Mouse (Mus musculus): ENCODE results near the gene Rcor1. TPM values are rescaled to one million over a fixed set of nuclear protein-coding genes. Genes with fewer than 3 reads are reported as not detected.
A peak's percentile ranks its signal among the peaks of the same experiment; 100 is the strongest.

Rcor1 gene
- polyA plus RNA-seq, 1 experiment from 2014 or later: 3.6 TPM

- H3K27me3 ChIP-seq (ENCODE audit: insufficient read depth, low read length): no peaks in the 10 kb centered on the region
- no peak overlapping the region for H3K4me3 ChIP-seq (ENCODE audit: low read depth, low read length)
- ATAC-seq (peak; percentile 71), DNase-seq (no peak)
- no peak overlapping the region for H3K4me2 ChIP-seq (ENCODE audit: low read depth, low read length)
- H3K9ac ChIP-seq (replicated peaks): no peak overlapping the region
- 68% methylated on average over 5 of the region's 5 CpGs for WGBS (ENCODE audit: insufficient replicate concordance)
- TF ChIP-seq EP300 (IDR thresholded peaks at IDR 0.05; ENCODE audit: low read depth) (no peak), CTCF (IDR thresholded peaks at IDR 0.05; ENCODE audit: low read depth) (no peak)
- no peaks in the 10 kb centered on the region for H3K36me3 ChIP-seq (replicated peaks; ENCODE audit: insufficient read depth, low read length)
- peaks cover 23% of the 10 kb centered on the region for H3K4me1 ChIP-seq (ENCODE audit: insufficient read depth)
- no peaks in the 10 kb centered on the region for H3K9me3 ChIP-seq (ENCODE audit: low read length)
- no peak overlapping the region for H3K27ac ChIP-seq (ENCODE audit: low read depth)
These were observed 112.4 kb downstream of the Rcor1 start for GRCm38 (mm10) chr12:111151422-111152156.

GRCm38 (mm10) chr12:111152579-111152978 is 113.4 kb downstream of the Rcor1 start:
- ATAC-seq (no peak), DNase-seq (no peak)
- Histone ChIP-seq H3K27me3 (ENCODE audit: insufficient read depth, low read length) (no peaks in the 10 kb centered on the region), H3K27ac (ENCODE audit: low read depth) (no peak overlapping the region), H3K9ac (replicated peaks) (no peak overlapping the region), H3K9me3 (ENCODE audit: low read length) (no peaks in the 10 kb centered on the region), H3K4me2 (ENCODE audit: low read depth, low read length) (no peak overlapping the region), H3K36me3 (replicated peaks; ENCODE audit: insufficient read depth, low read length) (no peaks in the 10 kb centered on the region), H3K4me1 (ENCODE audit: insufficient read depth) (peaks cover 23% of the 10 kb centered on the region), H3K4me3 (ENCODE audit: low read depth, low read length) (no peak overlapping the region)
- 80% methylated on average over 6 of the region's 6 CpGs for WGBS (ENCODE audit: insufficient replicate concordance)
- TF ChIP-seq EP300 (IDR thresholded peaks at IDR 0.05; ENCODE audit: low read depth): no peak
- no peak for TF ChIP-seq CTCF (IDR thresholded peaks at IDR 0.05; ENCODE audit: low read depth)

GRCm38 (mm10) chr12:111152981-111153710 is 114.0 kb downstream of the Rcor1 start:
- Histone ChIP-seq H3K4me3 (ENCODE audit: low read depth, low read length) (no peak overlapping the region), H3K36me3 (replicated peaks; ENCODE audit: insufficient read depth, low read length) (no peaks in the 10 kb centered on the region), H3K9me3 (ENCODE audit: low read length) (no peaks in the 10 kb centered on the region), H3K4me2 (ENCODE audit: low read depth, low read length) (no peak overlapping the region), H3K9ac (replicated peaks) (no peak overlapping the region), H3K27ac (ENCODE audit: low read depth) (no peak overlapping the region), H3K27me3 (ENCODE audit: insufficient read depth, low read length) (no peaks in the 10 kb centered on the region), H3K4me1 (ENCODE audit: insufficient read depth) (peaks cover 23% of the 10 kb centered on the region)
- DNase-seq: no peak
- WGBS (ENCODE audit: insufficient replicate concordance): 50% methylated on average over 7 of the region's 7 CpGs
- no peak for TF ChIP-seq EP300 (IDR thresholded peaks at IDR 0.05; ENCODE audit: low read depth)
- ATAC-seq: no peak

- Histone ChIP-seq H3K4me3 (ENCODE audit: low read depth, low read length) (no peak overlapping the region), H3K36me3 (replicated peaks; ENCODE audit: insufficient read depth, low read length) (no peaks in the 10 kb centered on the region), H3K9ac (replicated peaks) (no peak overlapping the region), H3K27me3 (ENCODE audit: insufficient read depth, low read length) (no peaks in the 10 kb centered on the region), H3K9me3 (ENCODE audit: low read length) (no peaks in the 10 kb centered on the region), H3K4me1 (ENCODE audit: insufficient read depth) (peaks cover 20% of the 10 kb centered on the region), H3K4me2 (ENCODE audit: low read depth, low read length) (no peak overlapping the region), H3K27ac (ENCODE audit: low read depth) (no peak overlapping the region)
- TF ChIP-seq CTCF (IDR thresholded peaks at IDR 0.05; ENCODE audit: low read depth) (no peak), EP300 (IDR thresholded peaks at IDR 0.05; ENCODE audit: low read depth) (no peak)
- ATAC-seq (no peak), DNase-seq (no peak)
- 76% methylated on average over 5 of the region's 5 CpGs for WGBS (ENCODE audit: insufficient replicate concordance)
These were observed 114.8 kb downstream of the Rcor1 start for GRCm38 (mm10) chr12:111153946-111154345.

GRCm38 (mm10) chr12:111154641-111155040 is 115.5 kb downstream of the Rcor1 start:
- Histone ChIP-seq H3K9ac (replicated peaks) (no peak overlapping the region), H3K4me2 (ENCODE audit: low read depth, low read length) (no peak overlapping the region), H3K9me3 (ENCODE audit: low read length) (no peaks in the 10 kb centered on the region), H3K4me3 (ENCODE audit: low read depth, low read length) (no peak overlapping the region), H3K4me1 (ENCODE audit: insufficient read depth) (peaks cover 16% of the 10 kb centered on the region), H3K27me3 (ENCODE audit: insufficient read depth, low read length) (no peaks in the 10 kb centered on the region), H3K27ac (ENCODE audit: low read depth) (no peak overlapping the region), H3K36me3 (replicated peaks; ENCODE audit: insufficient read depth, low read length) (no peaks in the 10 kb centered on the region)
- TF ChIP-seq CTCF (IDR thresholded peaks at IDR 0.05; ENCODE audit: low read depth) (no peak), EP300 (IDR thresholded peaks at IDR 0.05; ENCODE audit: low read depth) (no peak)
- 85% methylated on average over 6 of the region's 6 CpGs for WGBS (ENCODE audit: insufficient replicate concordance)
- no peak for ATAC-seq
- no peak for DNase-seq

GRCm38 (mm10) chr12:111155756-111156155 is 116.6 kb downstream of the Rcor1 start:
- Histone ChIP-seq H3K4me3 (ENCODE audit: low read depth, low read length) (no peak overlapping the region), H3K4me1 (ENCODE audit: insufficient read depth) (peaks cover 9% of the 10 kb centered on the region; the same call in 1 of the 2 replicates), H3K4me2 (ENCODE audit: low read depth, low read length) (no peak overlapping the region), H3K36me3 (replicated peaks; ENCODE audit: insufficient read depth, low read length) (no peaks in the 10 kb centered on the region), H3K27me3 (ENCODE audit: insufficient read depth, low read length) (no peaks in the 10 kb centered on the region), H3K27ac (ENCODE audit: low read depth) (no peak overlapping the region), H3K9me3 (ENCODE audit: low read length) (no peaks in the 10 kb centered on the region), H3K9ac (replicated peaks) (no peak overlapping the region)
- no peak for TF ChIP-seq CTCF (IDR thresholded peaks at IDR 0.05; ENCODE audit: low read depth)
- TF ChIP-seq EP300 (IDR thresholded peaks at IDR 0.05; ENCODE audit: low read depth): no peak
- ATAC-seq (no peak), DNase-seq (no peak)
- 93% methylated on average over 1 of the region's 1 CpGs for WGBS (ENCODE audit: insufficient replicate concordance)

All from liver, postnatal 0 days (tissue).